Mouse (Mus musculus) cerebellum, adult 2 months (tissue): ENCODE results near the gene Rims1.

Experiments
- CTCF ChIP-seq: fragments of 200-500 bp; IDR thresholded peaks from 2 replicates; pipeline ENCODE4 v1.5.1; 2011; ENCODE audit warnings: low read depth, mild to moderate bottlenecking, control low read depth, low read length, moderate library complexity, borderline replicate concordance; ENCODE audit not compliant: insufficient read depth
- POLR2A ChIP-seq: fragments of 200-500 bp; IDR thresholded peaks from 2 replicates; pipeline ENCODE4 v1.6.1; 2011; ENCODE audit warnings: low read length, control low read depth, borderline replicate concordance; ENCODE audit not compliant: insufficient read depth

- TF ChIP-seq POLR2A (no peak), CTCF (no peak)
These were observed 211.0 kb downstream of the Rims1 start for GRCm38 (mm10) chr1:22594841-22595240.
